Mouse (Mus musculus) regulatory T cell (primary cell): ENCODE results near the gene Zranb1.

Experiments
- in situ Hi-C: fragments of 300-600 bp; cut with MboI, MseI; formaldehyde crosslinking; loops from one replicate; pipeline ENCODE4 v1.15.1; 2025; ENCODE audit warnings: high pct_unique_total_duplicates

Gene Zranb1

GRCm38 (mm10) chr7:132998639-132999038 is 67.7 kb downstream of the Zranb1 start:
- in situ Hi-C loops = no loop called here

GRCm38 (mm10) chr7:132999061-132999460 is 68.1 kb downstream of the Zranb1 start:
- in situ Hi-C loops = no loop called here

- in situ Hi-C loops = loop anchor here (5.0 kb wide), 1 partner anchor 349 kb away; no protein-coding TSS in a partner anchor
Observed at GRCm38 (mm10) chr7:133001388-133001787, 70.4 kb downstream of the Zranb1 start.

GRCm38 (mm10) chr7:133002271-133002670 is 71.3 kb downstream of the Zranb1 start:
- in situ Hi-C loops = loop anchor here (5.0 kb wide), 1 partner anchor 350 kb away; no protein-coding TSS in a partner anchor

- in situ Hi-C loops = loop anchor here (5.0 kb wide), 1 partner anchor 351 kb away; no protein-coding TSS in a partner anchor
Observed at GRCm38 (mm10) chr7:133003421-133003820, 72.5 kb downstream of the Zranb1 start.

GRCm38 (mm10) chr7:133005772-133006171 is 74.8 kb downstream of the Zranb1 start:
- in situ Hi-C loops = no loop called here

GRCm38 (mm10) chr7:133007343-133007742 is 76.4 kb downstream of the Zranb1 start:
- in situ Hi-C loops = no loop called here

GRCm38 (mm10) chr7:133008663-133009062 is 77.7 kb downstream of the Zranb1 start:
- in situ Hi-C loops = no loop called here

- in situ Hi-C loops = no loop called here
Observed at GRCm38 (mm10) chr7:133009676-133010075, 78.7 kb downstream of the Zranb1 start.

GRCm38 (mm10) chr7:133010477-133010876 is 79.5 kb downstream of the Zranb1 start:
- in situ Hi-C loops = no loop called here

GRCm38 (mm10) chr7:133011191-133011590 is 80.2 kb downstream of the Zranb1 start:
- in situ Hi-C loops = no loop called here

GRCm38 (mm10) chr7:133011611-133012010 is 80.7 kb downstream of the Zranb1 start:
- in situ Hi-C loops = no loop called here

GRCm38 (mm10) chr7:133012637-133013366 is 81.9 kb downstream of the Zranb1 start:
- in situ Hi-C loops = no loop called here

- in situ Hi-C loops = no loop called here
Observed at GRCm38 (mm10) chr7:133013923-133014322, 83.0 kb downstream of the Zranb1 start.

GRCm38 (mm10) chr7:133014631-133015030 is 83.7 kb downstream of the Zranb1 start:
- in situ Hi-C loops = loop anchor here (5.0 kb wide), 1 partner anchor 97 kb away; no protein-coding TSS in a partner anchor

GRCm38 (mm10) chr7:133015416-133016070 is 84.6 kb downstream of the Zranb1 start:
- in situ Hi-C loops = loop anchor here (5.0 kb wide), 1 partner anchor 98 kb away; no protein-coding TSS in a partner anchor

- in situ Hi-C loops = loop anchor here (5.0 kb wide), 1 partner anchor 102 kb away; no protein-coding TSS in a partner anchor
Observed at GRCm38 (mm10) chr7:133018961-133019360, 88.0 kb downstream of the Zranb1 start.

- in situ Hi-C loops = loop anchor here (5.0 to 10.0 kb wide), 2 partner anchors 102 to 585 kb away; partner anchors contain the start of gene Tex36
Observed at GRCm38 (mm10) chr7:133019481-133020020, 88.6 kb downstream of the Zranb1 start.

GRCm38 (mm10) chr7:133024694-133025093 is 93.8 kb downstream of the Zranb1 start:
- in situ Hi-C loops = loop anchor here (10.0 kb wide), 1 partner anchor 580 kb away; the partner anchor contains the start of gene Tex36

- in situ Hi-C loops = loop anchor here (10.0 kb wide), 1 partner anchor 577 kb away; the partner anchor contains the start of gene Tex36
Observed at GRCm38 (mm10) chr7:133027930-133028329, 97.0 kb downstream of the Zranb1 start.

GRCm38 (mm10) chr7:133029004-133029403 is 98.1 kb downstream of the Zranb1 start:
- in situ Hi-C loops = loop anchor here (10.0 kb wide), 1 partner anchor 576 kb away; the partner anchor contains the start of gene Tex36

- in situ Hi-C loops = loop anchor here (10.0 kb wide), 1 partner anchor 575 kb away; the partner anchor contains the start of gene Tex36
Observed at GRCm38 (mm10) chr7:133029496-133030047, 98.6 kb downstream of the Zranb1 start.
